Mouse (Mus musculus) yolk sac, embryonic 10.5 days (tissue): ENCODE results near the gene Zfyve21.

Experiments
- DNase-seq: peaks from one replicate; pipeline ENCODE4 v3.0.0-alpha.2; 2017; ENCODE audit warnings: low spot score

The Zfyve21 gene

GRCm38 (mm10) chr12:111800459-111801183 lies 13.3 kb upstream of the Zfyve21 start:
- DNase-seq, result peak; percentile 74

- DNase-seq, result no peak
These were observed 10.4 kb upstream of the Zfyve21 start for GRCm38 (mm10) chr12:111803538-111803937.

GRCm38 (mm10) chr12:111808775-111809174 lies 5.2 kb upstream of the Zfyve21 start:
- DNase-seq, result no peak

GRCm38 (mm10) chr12:111809762-111810161 lies 4.2 kb upstream of the Zfyve21 start:
- DNase-seq, result peak; percentile 86

- DNase-seq, result no peak
These were observed 1.9 kb upstream of the Zfyve21 start for GRCm38 (mm10) chr12:111812075-111812474.

GRCm38 (mm10) chr12:111812611-111813010 lies 1.4 kb upstream of the Zfyve21 start:
- no peak for DNase-seq

GRCm38 (mm10) chr12:111813111-111813765 lies 732 bp upstream of the Zfyve21 start:
- no peak for DNase-seq

- DNase-seq, result peak; percentile 46
These were observed 1.1 kb downstream of the Zfyve21 start for GRCm38 (mm10) chr12:111814769-111815762.

- no peak for DNase-seq
These were observed 2.6 kb downstream of the Zfyve21 start for GRCm38 (mm10) chr12:111816528-111816927.

- peak; percentile 86 for DNase-seq
These were observed 3.0 kb downstream of the Zfyve21 start for GRCm38 (mm10) chr12:111816967-111817366.

- no peak for DNase-seq
These were observed 4.0 kb downstream of the Zfyve21 start for GRCm38 (mm10) chr12:111817991-111818390.

- no peak for DNase-seq
These were observed 6.0 kb downstream of the Zfyve21 start for GRCm38 (mm10) chr12:111819936-111820335.

GRCm38 (mm10) chr12:111820708-111821107 lies 6.7 kb downstream of the Zfyve21 start:
- no peak for DNase-seq

- DNase-seq, result no peak
These were observed 8.0 kb downstream of the Zfyve21 start for GRCm38 (mm10) chr12:111821931-111822330.

- DNase-seq, result no peak
These were observed 13.6 kb downstream of the Zfyve21 start for GRCm38 (mm10) chr12:111827556-111827955.

GRCm38 (mm10) chr12:111829447-111829846 lies 15.5 kb downstream of the Zfyve21 start:
- DNase-seq, result no peak

GRCm38 (mm10) chr12:111829954-111830353 lies 16.0 kb downstream of the Zfyve21 start:
- no peak for DNase-seq

- DNase-seq, result no peak
These were observed 16.4 kb downstream of the Zfyve21 start for GRCm38 (mm10) chr12:111830375-111830774.

GRCm38 (mm10) chr12:111832643-111833042 lies 18.7 kb downstream of the Zfyve21 start:
- no peak for DNase-seq

GRCm38 (mm10) chr12:111833457-111833856 lies 19.5 kb downstream of the Zfyve21 start:
- DNase-seq, result no peak

- DNase-seq, result peak; percentile 39
These were observed 28.8 kb downstream of the Zfyve21 start for GRCm38 (mm10) chr12:111842565-111843433.
